In the genomic region with DNA sequence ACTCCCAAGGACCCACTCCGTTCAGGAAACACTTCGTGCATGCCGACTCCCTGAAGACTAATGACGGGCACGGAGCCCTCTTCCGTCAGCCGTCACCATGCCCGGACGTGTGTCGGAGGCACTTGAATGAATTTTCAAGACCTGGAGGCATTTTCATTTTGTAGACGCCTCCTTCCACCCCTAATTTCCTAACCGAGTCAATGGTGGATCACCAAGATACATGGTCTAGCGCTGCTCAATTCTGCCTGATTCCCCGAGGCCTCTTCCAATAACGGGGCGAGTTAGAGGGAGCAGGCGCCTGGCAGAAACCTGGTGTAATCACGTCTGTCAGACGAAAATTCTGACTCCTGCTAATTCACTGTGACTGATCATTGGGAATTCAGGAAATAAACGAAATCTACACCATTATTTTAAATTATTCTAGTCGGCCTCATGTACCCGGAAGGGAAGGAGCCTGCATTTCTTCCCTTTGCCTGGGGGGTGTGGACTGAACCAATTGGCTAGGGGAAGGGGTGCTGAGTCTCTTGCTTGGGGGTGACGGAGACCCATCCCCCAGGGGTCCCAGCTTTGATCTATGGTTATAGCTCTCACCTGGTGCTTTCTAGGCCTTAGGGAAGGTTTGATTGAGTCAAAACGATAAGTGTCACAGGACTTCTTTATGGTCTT, we compare ENCODE assay signal across 9 mouse cellular contexts.
DNase-seq lines count a peak whose midpoint lies in the region; ATAC-seq and TF ChIP-seq lines count a peak whose summit lies in the region.
"Had no signal": no experiment of that assay in that cellular context is flagged by ENCODE, and none has a peak within 500 bp of the region (broad histone marks: within the 10 kb centered on the region; RNA-seq: fewer than 3 reads in every experiment).

No protein-coding gene starts in this region.

- no peak overlapping the region for H3K9ac ChIP-seq in limb, embryonic 14.5 days (ENCODE audit: low read depth, low read length, severe bottlenecking)

- no peak overlapping the region for H3K27ac ChIP-seq in cortical plate, adult 2 months (ENCODE audit: insufficient read depth, low read length)
- no peak overlapping the region for H3K27ac ChIP-seq in kidney, adult 2 months (ENCODE audit: insufficient read depth, low read depth, low read length)
- H3K27ac ChIP-seq in limb, embryonic 14.5 days (replicated peaks; ENCODE audit: low read depth, low read length): no peak overlapping the region
- H3K27ac ChIP-seq: macrophage had no signal

- H3K4me2 ChIP-seq in limb, embryonic 14.5 days (replicated peaks; ENCODE audit: low read depth, low read length, severe bottlenecking): peak overlapping the region; percentile 27; the same call in 1 of the 2 replicates

- H3K27me3 ChIP-seq in kidney, adult 2 months (replicated peaks; ENCODE audit: control insufficient read depth, insufficient read depth, low read length): no peaks in the 10 kb centered on the region
- no peaks in the 10 kb centered on the region for H3K27me3 ChIP-seq in limb, embryonic 14.5 days (ENCODE audit: control insufficient read depth, insufficient read depth, low read length)

- H3K4me1 ChIP-seq in cortical plate, adult 2 months (ENCODE audit: control insufficient read depth, insufficient read depth, low read length): no peaks in the 10 kb centered on the region
- H3K4me1 ChIP-seq in kidney, adult 2 months (ENCODE audit: control insufficient read depth, insufficient read depth, low read length): no peaks in the 10 kb centered on the region
- peaks cover 9% of the 10 kb centered on the region; the same call in 1 of the 2 replicates for H3K4me1 ChIP-seq in limb, embryonic 14.5 days (ENCODE audit: control insufficient read depth, insufficient read depth, low read length)

- peak overlapping the region; percentile 29 for H3K4me3 ChIP-seq in cortical plate, adult 2 months (ENCODE audit: insufficient read depth, low read length)
- no peak overlapping the region for H3K4me3 ChIP-seq in kidney, adult 2 months (ENCODE audit: insufficient read depth, low read depth, low read length)
- no peak overlapping the region for H3K4me3 ChIP-seq in limb, embryonic 14.5 days (replicated peaks; ENCODE audit: low read length)

- peak; percentile 26; the same call in 1 of the 2 replicates for ATAC-seq in limb, embryonic 14.5 days (ENCODE audit: low FRiP score, low read depth)
- ATAC-seq in erythroblast, adult 5-6 weeks (replicated peaks; ENCODE audit: low FRiP score, poor library complexity, severe bottlenecking): no peak

- no peak for TF ChIP-seq POLR2A in cortical plate, adult 2 months (IDR thresholded peaks at IDR 0.05; ENCODE audit: extremely low read depth, insufficient read depth, low read length)
- no peak for TF ChIP-seq POLR2A in kidney, adult 2 months (IDR thresholded peaks at IDR 0.05; ENCODE audit: low read depth, low read length)
- no peak for TF ChIP-seq POLR2A in limb, embryonic 14.5 days (IDR thresholded peaks at IDR 0.05; ENCODE audit: borderline replicate concordance, extremely low read depth, insufficient read depth, insufficient read length)

- 41% methylated on average over 24 of the region's 24 CpGs for WGBS in kidney, adult 2 months
- 32% methylated on average over 24 of the region's 24 CpGs for WGBS in limb, embryonic 14.5 days

- no peak for TF ChIP-seq CTCF in cortical plate, adult 2 months (IDR thresholded peaks at IDR 0.05; ENCODE audit: extremely low read depth, insufficient read depth, low read length)
- no peak for TF ChIP-seq CTCF in kidney, adult 2 months (conservative IDR thresholded peaks at IDR 0.05; ENCODE audit: insufficient read depth, insufficient read length, low read depth, low read length)

- DNase-seq in embryo, embryonic 11 days: peak; percentile 27
- DNase-seq in embryo, embryonic 10.5 days (ENCODE audit: low spot score): no peak
- DNase-seq in kidney, adult 2 months: peak; percentile 10
- no peak for DNase-seq in limb, embryonic 14.5 days (ENCODE audit: low spot score)
- DNase-seq in thymus, postnatal 0 days (ENCODE audit: low spot score): no peak
- no peak for DNase-seq in adipocyte (ENCODE audit: low spot score)

- H3K9me3 ChIP-seq in limb, embryonic 14.5 days (ENCODE audit: control insufficient read depth, low read length): no peaks in the 10 kb centered on the region

- no peaks in the 10 kb centered on the region for H3K36me3 ChIP-seq in kidney, adult 2 months (ENCODE audit: control insufficient read depth, insufficient read depth, low read length)
- H3K36me3 ChIP-seq in limb, embryonic 14.5 days (ENCODE audit: control insufficient read depth, insufficient read depth, low read length): no peaks in the 10 kb centered on the region

Comparison
In these comparisons a context has a peak if more than half of its experiments do, and no peak if none do; other contexts are left out.
1. DNase-seq: peak in embryo, embryonic 11 days (single experiment) and kidney, adult 2 months (single experiment); none in embryo, embryonic 10.5 days (single experiment), limb, embryonic 14.5 days (single experiment), thymus, postnatal 0 days (single experiment) and adipocyte (single experiment).